Comparison of ENCODE assay signal across 8 mouse cellular contexts in genomic region chr9:20651602-20652259, GRCm38 (mm10). TPM values are rescaled to one million over a fixed set of nuclear protein-coding genes. Genes with fewer than 3 reads are reported as not detected.
DNase-seq lines count a peak whose midpoint lies in the region; ATAC-seq and TF ChIP-seq lines count a peak whose summit lies in the region.

Gene Pin1 (plus strand): TSS chr9:20652095.

- H3K4me1 ChIP-seq in forebrain, embryonic 10.5 days, result peaks cover 35% of the 10 kb centered on the region
- peaks cover 20% of the 10 kb centered on the region for H3K4me1 ChIP-seq in heart, embryonic 15.5 days (replicated peaks)
- peaks cover 21 to 39% of the 10 kb centered on the region in 2 experiments for H3K4me1 ChIP-seq in liver, embryonic 14.5 days (replicated peaks; ENCODE audit: control insufficient read depth in 2 of 2, insufficient read depth in 2 of 2, low read length in 1 of 2)
- peaks cover 5% of the 10 kb centered on the region for H3K4me1 ChIP-seq in neural tube, embryonic 11.5 days (ENCODE audit: control insufficient read depth, insufficient read depth, low read length)
- H3K4me1 ChIP-seq in stomach, postnatal 0 days (replicated peaks; ENCODE audit: control insufficient read depth, insufficient read depth), result peaks cover 7% of the 10 kb centered on the region; the same call in 1 of the 2 replicates

- under 1% methylated on average over 45 of the region's 45 CpGs for WGBS in forebrain, embryonic 10.5 days
- under 1% methylated on average over 45 of the region's 45 CpGs for WGBS in heart, embryonic 15.5 days
- under 1% methylated on average over 40 of the region's 45 CpGs for WGBS in liver, embryonic 14.5 days (ENCODE audit: insufficient replicate concordance)
- whole genome bisulfite sequencing in neural tube, embryonic 11.5 days, result under 1% methylated on average over 45 of the region's 45 CpGs
- WGBS in stomach, postnatal 0 days, result under 1% methylated on average over 45 of the region's 45 CpGs

- TF ChIP-seq CTCF in liver, embryonic 14.5 days (IDR thresholded peaks at IDR 0.05; ENCODE audit: low read depth), result no peak
- no peak; the same call in 1 of the 2 replicates for TF ChIP-seq CTCF in stomach, postnatal 0 days (IDR thresholded peaks at IDR 0.05; ENCODE audit: low read depth)

- peak within 1 kb of the TSS; percentile 97 for H3K4me3 ChIP-seq in forebrain, embryonic 10.5 days
- peak within 1 kb of the TSS; percentile 94 for H3K4me3 ChIP-seq in heart, embryonic 15.5 days
- H3K4me3 ChIP-seq in liver, embryonic 14.5 days (ENCODE audit: insufficient read depth in 1 of 2, low read depth in 2 of 2, low read length in 2 of 2), result peak within 1 kb of the TSS; percentile 76 to 92
- H3K4me3 ChIP-seq in neural tube, embryonic 11.5 days (ENCODE audit: low read depth, low read length), result peak within 1 kb of the TSS; percentile 93
- peak within 1 kb of the TSS; percentile 86 for H3K4me3 ChIP-seq in stomach, postnatal 0 days (ENCODE audit: low read depth, low read length)

- H3K9me3 ChIP-seq in forebrain, embryonic 10.5 days, result no peaks in the 10 kb centered on the region
- no peaks in the 10 kb centered on the region for H3K9me3 ChIP-seq in heart, embryonic 15.5 days (replicated peaks)
- H3K9me3 ChIP-seq in liver, embryonic 14.5 days (ENCODE audit: control insufficient read depth, low read length), result no peaks in the 10 kb centered on the region
- H3K9me3 ChIP-seq in neural tube, embryonic 11.5 days (ENCODE audit: control insufficient read depth, low read length), result no peaks in the 10 kb centered on the region
- no peaks in the 10 kb centered on the region for H3K9me3 ChIP-seq in stomach, postnatal 0 days (ENCODE audit: control insufficient read depth, low read length)

- peaks cover 54% of the 10 kb centered on the region for H3K36me3 ChIP-seq in forebrain, embryonic 10.5 days (replicated peaks)
- H3K36me3 ChIP-seq in heart, embryonic 15.5 days, result peaks cover 38% of the 10 kb centered on the region
- peaks cover 17% of the 10 kb centered on the region for H3K36me3 ChIP-seq in liver, embryonic 14.5 days (replicated peaks; ENCODE audit: control insufficient read depth, insufficient read depth, low read depth)
- peaks cover 16% of the 10 kb centered on the region for H3K36me3 ChIP-seq in neural tube, embryonic 11.5 days (ENCODE audit: control insufficient read depth, insufficient read depth, low read length)
- H3K36me3 ChIP-seq in stomach, postnatal 0 days (ENCODE audit: control insufficient read depth, insufficient read depth, low read length), result 0 out of 2 replicates have a peak, but pooled peaks cover 2% of the 10 kb centered on the region

- peak; percentile 97 to 98 for DNase-seq in CD8-positive naive resting alpha-beta T cell, adult 2 months (ENCODE audit: low read depth in 2 of 2, low spot score in 2 of 2)
- peak; percentile 98 for DNase-seq in c-Kit-positive CD71-negative TER-119-negative erythroid progenitor cells, embryonic 14.5 days (ENCODE audit: low read depth)
- peak; percentile 98 for DNase-seq in forebrain, embryonic 10.5 days (ENCODE audit: extremely low spot score, low spot score)
- DNase-seq in kidney, postnatal 25 days, result peak; percentile 100
- peak; percentile 99 for DNase-seq in liver, embryonic 14.5 days (ENCODE audit: low read depth in 3 of 3, low spot score in 3 of 3)
- peak; percentile 98 for DNase-seq in neural tube, embryonic 11.5 days (ENCODE audit: low spot score)
- peak; percentile 98 for DNase-seq in stomach, postnatal 0 days (ENCODE audit: low spot score)

- H3K4me2 ChIP-seq in heart, embryonic 15.5 days, result peak within 1 kb of the TSS; percentile 83
- H3K4me2 ChIP-seq in liver, embryonic 14.5 days (ENCODE audit: low read depth), result peak within 1 kb of the TSS; percentile 90
- H3K4me2 ChIP-seq in neural tube, embryonic 11.5 days (ENCODE audit: low read depth), result peak within 1 kb of the TSS; percentile 59
- H3K4me2 ChIP-seq in stomach, postnatal 0 days (replicated peaks; ENCODE audit: low read depth), result peak within 1 kb of the TSS; percentile 92

- peak; percentile 100 for ATAC-seq in heart, embryonic 15.5 days (replicated peaks; ENCODE audit: insufficient number of reproducible peaks, insufficient read depth, low FRiP score, low read depth)
- peak; percentile 97 for ATAC-seq in liver, embryonic 14.5 days (ENCODE audit: insufficient read depth)
- ATAC-seq in neural tube, embryonic 11.5 days (ENCODE audit: insufficient read depth, low FRiP score, low TSS enrichment), result peak; percentile 99
- ATAC-seq in stomach, postnatal 0 days (ENCODE audit: low FRiP score, low TSS enrichment), result peak; percentile 100

- H3K27ac ChIP-seq in forebrain, embryonic 10.5 days, result peak within 1 kb of the TSS; percentile 92
- H3K27ac ChIP-seq in heart, embryonic 15.5 days, result peak within 1 kb of the TSS; percentile 47; the same call in 1 of the 2 replicates
- H3K27ac ChIP-seq in liver, embryonic 14.5 days, result peak within 1 kb of the TSS; percentile 56
- H3K27ac ChIP-seq in neural tube, embryonic 11.5 days (ENCODE audit: low read depth, low read length), result no peak within 1 kb of the TSS; the same call in 1 of the 2 replicates
- H3K27ac ChIP-seq in stomach, postnatal 0 days (replicated peaks), result 0 out of 2 replicates have a peak within 1 kb of the TSS, but pooled peaks have one; percentile 25

- no peaks in the 10 kb centered on the region for H3K27me3 ChIP-seq in forebrain, embryonic 10.5 days (ENCODE audit: poor library complexity, severe bottlenecking)
- H3K27me3 ChIP-seq in heart, embryonic 15.5 days, result no peaks in the 10 kb centered on the region
- H3K27me3 ChIP-seq in liver, embryonic 14.5 days (ENCODE audit: control insufficient read depth, insufficient read depth, low read length), result no peaks in the 10 kb centered on the region
- H3K27me3 ChIP-seq in neural tube, embryonic 11.5 days (ENCODE audit: control insufficient read depth, insufficient read depth, low read length), result no peaks in the 10 kb centered on the region
- H3K27me3 ChIP-seq in stomach, postnatal 0 days (ENCODE audit: control insufficient read depth, insufficient read depth, low read length), result no peaks in the 10 kb centered on the region

- no peak; the same call in 1 of the 2 replicates for TF ChIP-seq EP300 in liver, embryonic 14.5 days (IDR thresholded peaks at IDR 0.05; ENCODE audit: low read depth)
- no peak for TF ChIP-seq EP300 in stomach, postnatal 0 days (optimal IDR thresholded peaks at IDR 0.05)

- H3K9ac ChIP-seq in heart, embryonic 15.5 days, result peak within 1 kb of the TSS; percentile 89
- peak within 1 kb of the TSS; percentile 80 for H3K9ac ChIP-seq in liver, embryonic 14.5 days (replicated peaks)
- H3K9ac ChIP-seq in neural tube, embryonic 11.5 days (ENCODE audit: low read length), result peak within 1 kb of the TSS; percentile 66
- peak within 1 kb of the TSS; percentile 80 for H3K9ac ChIP-seq in stomach, postnatal 0 days (ENCODE audit: low read length)

RNA-seq across cellular contexts. Expression of gene Pin1, which starts in this region (rescaled TPM):
- 86.3 and 86.4 TPM in 2 replicates for polyA plus RNA-seq in forebrain, embryonic 10.5 days (2016; fragmentation: Nextera tagmentation; extraction: Ambion mirVana)
- polyA plus RNA-seq in heart, embryonic 15.5 days (2015; fragmentation: Nextera tagmentation; extraction: Ambion mirVana), result 40.2 and 43.1 TPM in 2 replicates
- 8.0 and 12.5 TPM in 2 replicates for polyA plus RNA-seq in liver, embryonic 14.5 days (2012; rRNA removed)
- polyA plus RNA-seq in liver, embryonic 14.5 days (2014; fragmentation: Nextera tagmentation; extraction: Ambion mirVana), result 26.5 and 27.1 TPM in 2 replicates
- 68.7 and 71.6 TPM in 2 replicates for polyA plus RNA-seq in neural tube, embryonic 11.5 days (2014; fragmentation: Nextera tagmentation; extraction: Ambion mirVana)
- 28.2 and 28.7 TPM in 2 replicates for polyA plus RNA-seq in stomach, postnatal 0 days (2015; fragmentation: Nextera tagmentation; extraction: Ambion mirVana)
